Mouse (Mus musculus) frontal cortex, postnatal 14 days (tissue): ENCODE results near the gene 2610507B11Rik.
A peak's percentile ranks its signal among the peaks of the same experiment; 100 is the strongest.
"Not testable (repeated sequence)": the region's sequence is repeated elsewhere in the genome, so short reads cannot be mapped to it uniquely, and the experiment has no call there.

Experiments
- DNase-seq, 2 experiments: peaks; one replicate each; pipeline ENCODE4 v3.0.0; 2022; ENCODE audit warnings: low spot score in 2 of 2

Gene 2610507B11Rik

DNA sequence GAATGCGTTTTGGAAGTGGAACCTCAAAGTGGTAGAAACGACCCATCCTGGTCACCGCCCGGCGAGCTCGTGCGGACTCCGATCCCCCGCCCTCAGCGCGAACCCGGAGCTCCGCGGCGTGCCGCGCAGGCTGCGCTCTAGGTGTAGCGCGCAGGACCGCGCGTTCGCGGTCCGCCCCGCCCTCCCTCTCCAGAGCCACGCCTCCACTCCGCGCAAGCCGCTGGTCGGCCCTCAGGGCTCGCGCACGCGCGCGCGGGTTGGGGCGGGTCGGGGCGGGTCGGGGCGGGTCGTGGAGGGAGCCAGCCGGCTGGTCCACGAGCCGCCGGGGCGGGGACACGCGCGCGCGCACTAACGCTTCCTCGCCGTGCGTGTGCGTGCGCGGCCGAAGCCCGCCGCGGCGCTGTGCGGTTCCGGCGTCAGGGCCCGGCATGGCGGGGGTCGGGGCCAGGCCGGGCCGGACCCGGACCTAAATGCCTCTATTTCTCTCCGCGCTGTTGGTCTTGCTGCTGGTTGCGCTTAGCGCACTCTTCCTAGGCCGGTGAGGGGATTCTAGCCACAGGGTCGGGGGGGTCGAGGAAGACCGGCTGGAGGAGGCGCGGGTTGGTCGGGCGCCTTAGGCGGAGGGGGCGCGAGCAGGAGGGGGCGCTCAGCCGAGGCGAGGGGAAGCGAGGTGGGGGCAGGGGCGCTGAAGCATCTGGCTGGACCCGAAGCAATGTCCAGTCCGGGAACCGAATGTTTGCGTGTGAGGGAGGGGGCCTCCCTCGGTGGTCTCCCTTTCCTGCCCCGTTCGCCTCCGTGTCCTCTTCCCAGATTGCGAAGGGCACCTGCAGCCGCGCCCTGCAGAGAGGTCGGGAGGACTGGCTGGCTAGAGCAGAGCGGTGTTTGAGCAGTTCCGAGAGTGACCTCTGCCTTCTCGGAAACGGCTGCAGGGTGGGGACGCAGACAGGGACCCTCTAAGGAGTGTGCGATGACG lies at the start of gene 2610507B11Rik:
Gene 2610507B11Rik, plus strand, starts transcription at position 373 of the 973 bp plus-strand sequence.
- peak; percentile 75 to 79 for DNase-seq

DNA sequence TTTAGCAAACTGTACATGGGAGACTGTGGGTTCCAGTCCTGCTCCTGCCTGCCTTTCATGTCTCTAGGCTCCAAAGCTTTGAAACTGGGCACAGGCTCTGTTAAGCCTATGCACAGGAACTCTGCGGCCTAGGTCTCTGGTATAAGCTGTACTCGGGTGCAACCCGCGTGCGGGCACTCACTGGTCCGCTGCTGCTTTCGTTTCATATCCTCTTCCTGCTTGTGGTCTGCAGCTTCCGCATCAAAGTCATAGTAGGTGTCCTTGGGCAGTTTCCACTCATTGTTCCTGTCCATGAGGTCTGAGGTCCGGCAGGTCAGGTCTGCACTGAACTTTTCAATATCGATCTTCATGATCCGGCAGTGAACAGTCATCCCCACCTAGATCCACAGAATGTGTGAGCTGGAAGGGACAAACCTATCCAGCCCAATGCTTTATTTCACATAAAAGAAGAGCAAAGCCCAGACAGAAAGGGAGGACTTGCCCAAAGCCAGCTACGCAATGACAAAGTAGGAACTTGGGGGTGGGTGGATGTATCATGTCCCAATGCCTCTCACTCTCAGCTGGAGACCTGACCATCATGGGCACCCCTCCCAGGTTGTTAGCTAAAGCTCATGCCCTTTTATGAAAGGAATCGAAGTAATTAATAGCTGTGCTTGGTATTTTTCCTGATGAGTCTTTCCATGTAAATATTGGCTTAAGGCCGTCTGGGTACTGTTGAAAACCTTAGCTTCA lies 48.3 kb upstream of the 2610507B11Rik start:
- DNase-seq = no peak

DNA sequence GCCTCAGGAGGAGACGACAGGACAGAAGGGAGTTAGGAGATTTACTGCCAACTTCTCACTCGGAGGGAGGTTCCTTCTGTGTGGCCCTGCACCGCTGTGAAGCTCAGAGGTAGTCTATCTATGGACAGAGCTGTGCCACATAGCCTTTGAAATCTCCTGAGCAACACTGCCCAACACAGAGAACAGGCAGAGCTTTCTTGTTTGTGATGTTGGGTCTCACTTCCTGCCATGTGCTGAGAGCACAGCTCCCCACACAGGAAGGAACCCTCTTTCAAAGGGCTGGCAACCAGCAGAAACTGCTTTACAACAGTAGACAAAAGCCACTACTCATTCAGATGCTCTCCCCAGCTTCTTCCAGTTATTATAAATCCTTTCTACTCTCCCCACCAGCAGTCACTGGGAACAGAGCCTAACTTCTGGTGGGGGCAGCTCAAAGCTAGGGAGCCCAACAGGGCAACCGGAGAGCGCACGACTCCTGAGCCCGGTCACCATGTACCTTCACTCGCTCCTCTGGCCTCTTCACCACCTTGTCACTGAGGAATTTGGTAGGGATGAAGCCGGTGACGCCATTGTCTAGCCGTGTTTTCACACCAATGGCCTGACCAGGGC lies 45.7 kb upstream of the 2610507B11Rik start:
- no peak for DNase-seq

GRCm38 (mm10) chr11:78223586-78223985 lies 38.0 kb upstream of the 2610507B11Rik start:
- no peak for DNase-seq

DNA sequence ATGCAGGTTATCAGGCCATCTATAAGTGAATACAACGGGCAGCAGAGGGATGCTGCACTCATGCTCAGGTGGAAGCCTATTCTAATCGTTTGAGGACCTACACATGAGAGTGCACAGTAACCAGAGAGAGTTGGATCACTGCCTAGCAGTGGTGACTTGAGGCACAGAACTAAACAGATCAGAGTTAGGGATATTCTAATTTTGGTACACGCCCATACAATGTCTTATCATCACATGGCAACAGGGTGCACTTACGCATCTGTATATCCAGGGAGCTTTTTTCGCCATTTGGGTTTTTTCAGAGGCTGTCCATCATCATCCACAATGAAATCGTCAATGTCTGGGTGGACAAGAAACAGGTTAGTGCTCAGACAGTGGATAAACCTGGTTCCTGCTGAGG lies 30.0 kb upstream of the 2610507B11Rik start:
- no peak for DNase-seq

GRCm38 (mm10) chr11:78240193-78240857 lies 21.2 kb upstream of the 2610507B11Rik start:
- DNase-seq = peak; percentile 26 to 39

GRCm38 (mm10) chr11:78245261-78245626 lies 16.3 kb upstream of the 2610507B11Rik start:
- peak in 1 of 2 experiments; percentile 14 for DNase-seq

GRCm38 (mm10) chr11:78245627-78246317 lies 15.8 kb upstream of the 2610507B11Rik start, which contains the start of the genes Sdf2 and Supt6:
Gene Sdf2 (plus strand): TSS chr11:78245746.
Gene Supt6 (minus strand): TSS chr11:78245987.
- peak; percentile 80 to 82 for DNase-seq

DNA sequence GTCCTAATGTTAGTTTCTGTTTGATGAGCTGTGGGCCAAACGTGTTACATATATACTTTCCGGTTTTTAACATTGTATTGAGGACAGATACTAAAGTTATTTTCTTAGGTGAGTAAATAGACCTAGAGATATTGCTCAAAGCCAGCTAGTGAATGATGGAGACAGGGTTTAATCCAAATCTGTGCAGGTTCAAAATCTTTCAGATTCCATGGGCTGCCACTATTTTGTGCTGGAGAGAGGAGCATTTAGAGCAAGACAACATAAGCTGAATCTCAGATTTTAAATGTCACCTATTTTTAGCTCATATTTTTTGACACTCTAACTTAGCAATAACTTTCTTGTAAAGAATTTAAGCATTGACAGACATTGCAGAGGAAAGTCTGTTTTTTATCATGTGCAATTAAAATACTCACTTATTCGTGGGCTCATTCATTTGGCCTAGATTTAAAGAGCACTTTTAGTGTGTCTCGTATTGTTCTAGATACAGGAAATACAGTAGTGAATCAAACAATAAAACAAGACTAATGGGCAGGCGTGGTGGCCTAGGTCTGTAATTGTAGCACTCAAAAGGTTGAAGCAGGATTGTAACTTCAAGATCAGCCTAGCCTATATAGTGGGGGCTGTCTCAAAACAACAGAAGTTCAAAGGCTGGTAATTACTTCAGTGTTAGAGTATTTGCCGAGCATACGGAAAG lies 15.1 kb upstream of the 2610507B11Rik start:
- no peak for DNase-seq

GRCm38 (mm10) chr11:78247012-78247348 lies 14.6 kb upstream of the 2610507B11Rik start:
- no peak for DNase-seq

- DNase-seq = no peak
Observed at GRCm38 (mm10) chr11:78247727-78248140, 13.8 kb upstream of the 2610507B11Rik start.

DNA sequence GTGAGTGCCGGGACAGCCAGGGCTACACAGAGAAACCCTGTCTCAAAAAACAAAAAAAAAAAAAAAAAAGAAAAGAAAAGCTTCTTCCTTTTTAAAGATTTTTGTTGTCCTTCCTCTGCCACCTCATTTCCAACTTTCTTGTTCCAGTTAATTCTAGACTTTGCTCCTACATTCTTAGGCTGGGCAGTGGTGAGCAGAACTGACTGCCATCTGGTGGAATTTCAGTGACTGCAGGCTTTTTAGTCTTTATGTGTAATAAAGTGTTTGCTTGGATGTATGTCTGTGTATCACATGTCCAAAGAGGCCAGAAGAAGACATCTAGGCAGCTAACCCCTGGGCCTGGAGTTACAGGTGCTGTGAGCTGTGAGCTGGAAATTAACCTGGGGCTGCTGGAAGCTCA lies 4.9 kb upstream of the 2610507B11Rik start:
- no peak for DNase-seq

DNA sequence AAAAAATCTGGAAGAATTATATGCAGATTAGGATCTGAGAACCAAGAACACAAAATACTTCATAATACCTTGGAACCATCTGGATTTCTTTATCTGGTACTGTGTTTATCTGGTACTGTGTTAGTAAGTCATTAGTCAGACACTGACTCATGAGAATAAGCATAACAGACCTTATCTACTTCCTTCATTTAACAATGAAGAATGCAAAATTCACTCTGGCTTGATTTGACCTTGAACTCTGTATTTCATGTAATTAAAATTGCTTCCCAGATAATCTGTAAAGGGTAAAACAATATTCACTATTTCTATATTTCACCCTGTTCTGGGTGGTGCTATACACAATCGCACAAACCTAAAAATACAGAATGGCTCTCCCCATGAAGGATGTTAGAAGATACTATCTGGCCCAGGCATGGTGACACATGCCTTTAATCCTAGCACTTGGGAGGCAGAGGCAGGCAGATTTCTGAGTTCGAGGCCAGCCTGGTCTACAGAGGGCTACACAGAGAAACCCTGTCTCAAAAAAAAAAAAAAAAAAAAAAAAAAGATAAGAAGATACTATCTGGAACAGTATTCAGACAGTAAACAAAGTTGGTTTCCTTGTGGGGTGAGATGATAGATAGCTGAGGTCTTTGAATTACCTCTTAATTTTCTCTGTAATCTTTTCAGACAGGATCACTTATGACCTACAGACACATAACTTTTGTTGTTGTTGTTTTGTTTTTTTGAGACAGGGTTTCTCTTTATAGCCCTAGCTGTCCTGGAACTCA lies 878 bp upstream of the 2610507B11Rik start:
- DNase-seq = no peak

- peak; percentile 20 to 23 for DNase-seq
Observed at GRCm38 (mm10) chr11:78262550-78262949, 998 bp downstream of the 2610507B11Rik start.

- no peak for DNase-seq
Observed at GRCm38 (mm10) chr11:78265571-78265970, 4.0 kb downstream of the 2610507B11Rik start.

- peak; percentile 36 to 46 for DNase-seq
Observed at GRCm38 (mm10) chr11:78271986-78272385, 10.4 kb downstream of the 2610507B11Rik start.

DNA sequence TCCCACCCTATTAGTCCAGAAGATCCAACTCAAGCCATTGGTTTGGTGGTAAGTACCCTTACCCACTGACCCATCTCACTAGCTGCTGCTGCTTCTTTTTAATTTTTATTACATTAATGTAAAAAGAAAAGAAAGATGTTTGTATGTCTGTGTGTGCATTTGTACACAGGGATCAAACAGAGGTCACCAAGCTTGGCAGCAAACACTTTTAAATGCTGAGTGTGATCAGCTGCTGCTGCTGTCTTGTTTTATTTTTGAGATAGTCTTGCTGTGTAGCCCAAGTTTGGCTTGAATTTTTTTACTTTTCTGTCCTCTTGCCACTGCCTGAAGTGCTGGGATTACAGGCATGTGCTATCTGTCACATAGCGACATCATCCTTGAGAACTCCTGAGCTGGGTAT lies 14.0 kb downstream of the 2610507B11Rik start:
- no peak for DNase-seq

DNA sequence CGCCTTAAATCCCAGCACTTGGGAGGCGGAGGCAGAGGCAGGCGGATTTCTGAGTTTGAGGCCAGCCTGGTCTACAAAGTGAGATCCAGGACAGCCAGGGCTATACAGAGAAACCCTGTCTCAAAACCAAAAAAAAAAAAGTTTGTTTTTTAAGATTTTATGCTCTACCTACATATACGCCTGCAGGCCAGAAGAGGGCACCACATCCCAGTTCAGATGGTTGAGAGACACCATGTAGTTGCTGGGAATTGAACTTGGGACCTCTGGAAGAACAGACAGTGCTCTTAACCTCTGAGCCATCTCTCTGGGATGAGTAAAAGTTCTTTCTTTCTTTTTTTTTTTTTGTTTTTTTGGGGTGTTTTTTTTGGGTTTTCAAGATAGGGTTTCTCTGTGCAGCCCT lies 14.6 kb downstream of the 2610507B11Rik start:
- not testable (repeated sequence) for DNase-seq

DNA sequence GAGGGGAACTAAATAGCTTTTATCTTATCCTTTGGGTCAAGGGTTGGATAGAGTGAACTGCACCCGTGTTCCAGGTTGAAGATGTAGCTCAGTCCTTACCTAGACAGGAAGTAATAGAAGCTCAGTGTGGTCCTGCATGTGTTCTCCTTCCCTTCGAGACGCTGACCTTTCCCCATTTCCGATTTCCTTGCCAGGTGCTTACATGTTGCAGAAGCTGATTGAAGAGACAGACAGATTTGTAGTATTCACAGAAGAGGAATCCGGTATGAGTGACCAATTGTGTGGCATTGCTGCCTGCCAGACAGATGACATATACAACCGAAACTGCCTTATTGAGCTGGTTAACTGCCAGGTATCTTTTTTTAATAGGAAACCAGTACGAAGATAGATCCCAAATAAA lies 17.3 kb downstream of the 2610507B11Rik start:
- no peak for DNase-seq

DNA sequence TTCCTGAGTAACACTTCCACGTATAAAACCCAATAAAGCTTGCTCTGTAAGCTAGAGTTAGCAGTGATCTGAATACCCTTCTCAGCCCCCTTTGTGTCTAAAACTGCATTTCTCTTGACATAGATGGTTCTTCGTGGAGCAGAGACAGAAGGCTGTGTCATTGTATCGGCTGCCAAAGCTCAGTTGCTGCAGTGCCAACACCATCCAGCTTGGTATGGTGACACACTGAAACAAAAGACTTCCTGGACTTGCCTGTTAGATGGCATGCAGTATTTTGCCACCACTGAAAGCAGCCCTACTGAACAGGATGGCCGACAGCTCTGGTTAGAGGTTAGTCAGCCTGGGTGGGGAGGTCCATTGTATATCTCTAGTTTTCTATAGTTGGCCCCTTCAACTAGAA lies 18.0 kb downstream of the 2610507B11Rik start:
- no peak for DNase-seq
